Mouse (Mus musculus) heart, adult 11 months (tissue): ENCODE results near the gene Rtn2.

ENCODE experiments used
- DNase-seq: peaks from one replicate; pipeline ENCODE4 v3.0.0; 2022

Rtn2 gene

GRCm38 (mm10) chr7:19302264-19303045 is 20.0 kb downstream of the Rtn2 start:
- no peak for DNase-seq

- no peak for DNase-seq
These were observed 20.6 kb downstream of the Rtn2 start for GRCm38 (mm10) chr7:19303046-19303305.

DNA sequence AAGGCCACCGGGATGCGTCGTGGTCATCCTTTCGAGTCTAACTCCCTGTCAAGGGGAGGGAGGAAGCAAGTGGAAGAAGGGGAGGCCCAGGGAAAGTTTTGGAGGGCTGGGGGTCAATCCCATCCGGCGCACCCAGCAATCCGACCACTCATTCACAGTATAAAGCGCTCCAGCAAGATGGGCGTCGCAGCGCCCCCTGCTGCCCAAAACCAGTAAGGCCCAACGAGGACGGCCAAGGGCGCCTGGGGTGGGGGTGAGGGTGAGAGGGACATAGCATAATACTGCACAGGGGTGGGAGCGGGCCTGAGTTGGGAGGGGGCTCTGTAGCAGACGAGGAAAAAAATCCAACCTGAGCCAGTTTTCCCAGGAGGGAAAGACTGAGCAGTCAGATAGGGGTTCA is 21.3 kb downstream of the Rtn2 start:
- peak; percentile 97 for DNase-seq

DNA sequence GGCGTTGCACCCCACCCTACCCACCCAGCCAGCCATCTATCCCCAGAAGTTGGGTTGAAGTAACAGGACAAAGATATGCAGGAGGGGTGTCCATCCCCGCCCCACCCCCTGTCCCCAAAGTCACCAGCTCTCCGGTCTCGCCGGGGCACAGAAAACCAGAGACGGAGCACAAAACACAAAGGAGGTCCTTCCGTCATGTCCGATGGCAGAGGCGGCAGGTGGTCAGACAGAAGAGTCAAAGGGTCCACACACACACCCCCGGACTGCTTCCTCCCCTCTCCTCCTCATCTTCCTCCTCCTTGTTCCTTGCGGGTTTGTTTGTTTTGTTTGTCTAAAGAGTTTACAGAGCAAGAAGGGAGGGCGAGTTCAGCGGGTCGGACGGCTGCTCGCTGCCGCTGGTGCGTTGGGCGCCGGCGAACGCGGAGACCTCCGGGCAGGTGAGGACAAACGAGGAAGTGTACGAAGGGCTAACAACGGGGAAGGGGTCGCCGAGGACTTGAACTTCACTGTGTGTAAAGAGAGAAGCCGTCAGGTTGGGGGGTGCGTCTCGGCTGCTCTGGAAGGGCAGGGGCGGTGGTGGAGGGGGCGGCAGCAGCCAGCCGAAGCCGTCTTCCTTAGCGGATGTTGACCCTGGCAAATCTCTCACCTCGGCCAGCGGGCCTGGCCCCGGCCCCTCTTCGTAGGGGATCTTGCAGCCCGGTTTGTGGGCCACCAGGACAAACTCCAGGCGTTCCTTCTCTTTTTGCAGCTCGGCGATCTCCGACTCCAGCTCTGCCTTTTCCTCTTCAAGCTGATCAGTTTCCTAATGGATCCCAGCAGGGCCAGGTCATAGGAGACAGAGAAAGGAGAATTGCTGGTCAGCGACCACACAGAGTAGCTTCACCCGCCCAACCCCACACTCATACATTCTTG is 22.3 kb downstream of the Rtn2 start:
- peak; percentile 91 for DNase-seq

- no peak for DNase-seq
These were observed 22.9 kb downstream of the Rtn2 start for GRCm38 (mm10) chr7:19305413-19305735.

- no peak for DNase-seq
These were observed 23.7 kb downstream of the Rtn2 start for GRCm38 (mm10) chr7:19305796-19306765.

- peak; percentile 95 for DNase-seq
These were observed 24.7 kb downstream of the Rtn2 start for GRCm38 (mm10) chr7:19306819-19307738.

DNA sequence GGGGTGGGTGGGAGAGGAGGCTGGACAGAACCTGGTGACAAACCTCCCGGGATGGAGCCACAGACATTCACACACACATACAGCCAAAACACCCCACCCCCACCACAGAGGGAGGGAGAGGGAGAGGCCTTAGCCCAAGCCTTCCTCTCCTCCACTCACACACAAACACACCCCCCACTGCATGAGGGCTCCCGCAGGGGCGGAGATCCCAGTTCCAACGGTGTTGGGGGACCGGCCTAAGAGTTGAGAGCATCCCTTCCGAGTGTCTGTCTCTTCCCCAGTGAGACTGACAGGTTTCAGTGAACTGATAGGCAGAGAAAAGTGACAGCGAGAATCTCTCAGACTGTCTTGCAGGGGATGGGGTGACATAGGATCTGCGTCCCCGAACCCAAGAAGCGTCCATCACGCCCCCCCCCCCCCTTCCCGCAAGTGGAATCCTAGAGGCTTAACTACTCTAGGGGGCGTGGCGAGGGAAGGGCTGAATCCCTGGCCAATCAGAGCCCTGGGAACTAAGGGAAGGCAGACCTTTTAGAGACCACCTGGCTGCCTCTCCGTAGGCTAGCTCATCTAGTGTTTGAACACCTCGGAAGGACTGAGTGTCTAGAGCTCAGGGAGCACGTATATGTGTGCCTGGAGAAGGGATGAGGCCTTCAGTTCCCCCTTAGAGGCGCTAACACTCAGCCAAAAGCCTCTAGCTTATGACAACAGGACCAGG is 25.5 kb downstream of the Rtn2 start:
- peak; percentile 99 for DNase-seq

DNA sequence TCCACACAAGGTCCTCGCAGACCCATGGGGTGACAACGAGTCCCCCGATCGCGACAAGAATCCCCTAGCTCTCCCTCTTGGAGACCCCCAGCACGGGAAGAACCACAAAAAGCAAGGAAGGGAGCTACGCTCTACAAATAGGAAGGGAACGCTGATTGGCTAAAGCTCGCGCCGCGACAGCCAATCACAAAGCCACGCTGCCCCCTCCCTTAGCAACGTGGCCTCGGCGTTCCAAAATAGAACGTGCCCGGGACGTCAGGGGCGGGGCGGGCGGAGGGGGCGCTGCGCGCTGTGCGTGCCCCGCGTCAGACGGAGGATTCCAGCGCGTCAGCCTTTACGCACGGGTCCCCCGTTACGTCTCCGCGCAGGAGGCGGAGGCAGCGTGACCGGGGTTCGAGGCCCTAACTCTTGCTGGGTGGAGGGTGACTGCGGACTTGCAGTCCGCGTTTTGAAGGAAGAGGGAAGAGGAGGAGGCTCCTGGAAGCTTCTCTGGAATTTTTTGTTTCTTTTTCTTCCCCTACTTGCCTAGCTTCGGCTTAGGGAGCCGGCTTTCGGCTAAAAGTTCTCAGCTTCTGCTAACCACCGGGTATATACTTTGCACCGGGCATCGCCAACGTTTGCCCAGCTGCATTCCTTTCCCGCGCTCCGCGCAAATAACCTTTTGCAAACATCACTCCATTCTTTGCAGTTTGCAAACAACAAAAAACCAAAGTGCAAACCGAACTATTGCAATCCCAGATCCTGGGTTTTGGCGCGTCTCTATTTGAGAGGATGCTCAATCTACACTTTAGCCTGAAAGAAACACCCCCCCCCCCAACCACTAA is 26.2 kb downstream of the Rtn2 start:
- DNase-seq = peak; percentile 100

DNA sequence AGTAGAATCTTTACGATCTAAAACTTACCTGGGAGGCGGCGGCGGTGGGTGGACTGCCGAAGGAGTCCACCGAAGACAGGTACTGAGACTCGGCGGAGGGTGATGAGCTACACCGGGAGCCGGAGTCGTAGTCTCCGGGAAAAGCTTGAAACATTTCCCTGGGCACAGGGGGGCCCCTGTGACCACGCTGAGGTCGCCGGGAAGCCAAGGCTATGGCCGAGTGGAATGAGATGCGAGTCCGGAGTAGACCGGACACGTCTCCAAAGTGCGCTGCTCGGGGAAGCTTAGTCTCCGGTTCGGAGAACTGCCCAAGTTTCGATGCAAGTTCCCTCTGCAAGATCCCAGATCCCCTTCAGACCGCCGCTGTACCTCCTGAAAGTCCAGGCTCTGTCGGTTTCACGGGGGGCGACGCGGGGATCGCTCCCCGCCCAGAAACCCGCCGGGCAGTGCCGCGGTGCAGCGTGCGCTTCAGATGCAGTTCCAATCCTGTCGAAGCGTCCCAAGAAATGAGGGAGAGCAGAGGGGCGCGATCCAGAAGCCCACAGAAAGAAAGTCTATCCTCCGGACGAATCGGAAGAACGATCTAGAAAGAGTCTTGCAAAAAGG is 27.0 kb downstream of the Rtn2 start:
- peak; percentile 95 for DNase-seq

GRCm38 (mm10) chr7:19309884-19310641 is 27.6 kb downstream of the Rtn2 start, which contains the start of gene Fosb:
Fosb (minus strand) TSS chr7:19310051.
- peak; percentile 100 for DNase-seq

DNA sequence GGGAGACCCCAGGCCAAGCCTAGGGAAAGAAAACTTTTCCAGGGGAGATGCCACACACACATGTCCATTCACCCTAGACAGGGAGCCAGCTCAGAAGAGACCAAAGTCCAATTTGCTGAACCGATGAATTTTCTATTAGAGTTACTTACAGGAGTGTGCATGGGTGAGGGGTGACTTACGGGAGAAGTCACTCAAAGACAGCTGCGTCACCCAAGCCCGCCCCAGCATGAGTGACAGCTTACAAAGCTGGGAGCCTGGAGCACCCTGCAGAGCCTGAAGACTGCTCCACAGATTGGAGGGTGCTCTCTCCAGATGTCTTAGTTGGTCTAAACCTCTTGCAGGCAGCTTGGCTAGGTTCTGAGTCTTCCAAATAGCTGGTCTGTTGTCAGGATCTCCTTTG is 29.6 kb downstream of the Rtn2 start:
- DNase-seq = no peak

DNA sequence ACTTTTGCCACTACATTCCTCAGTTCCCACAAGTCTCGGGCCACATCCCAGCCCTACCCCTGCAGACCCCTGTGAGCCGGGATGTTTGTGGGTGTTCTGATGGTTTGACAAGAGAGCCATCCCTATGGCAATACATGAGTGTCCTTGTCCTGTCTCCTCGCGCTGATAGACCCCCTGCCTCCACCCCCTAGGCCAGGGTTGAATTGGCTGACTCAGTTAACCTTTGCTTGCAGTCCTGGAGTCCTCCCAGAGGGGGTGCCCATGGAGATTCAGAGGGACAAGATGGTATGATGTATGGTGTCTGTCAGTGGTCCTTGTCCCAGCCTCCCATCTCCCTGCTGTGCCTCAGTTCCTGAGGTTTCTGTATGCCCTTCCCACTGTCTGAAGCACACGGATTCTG is 31.6 kb downstream of the Rtn2 start:
- peak; percentile 90 for DNase-seq

- DNase-seq = peak; percentile 98
These were observed 34.2 kb downstream of the Rtn2 start for GRCm38 (mm10) chr7:19316451-19317161.

GRCm38 (mm10) chr7:19318201-19318600 is 35.8 kb downstream of the Rtn2 start:
- DNase-seq = peak; percentile 92

DNA sequence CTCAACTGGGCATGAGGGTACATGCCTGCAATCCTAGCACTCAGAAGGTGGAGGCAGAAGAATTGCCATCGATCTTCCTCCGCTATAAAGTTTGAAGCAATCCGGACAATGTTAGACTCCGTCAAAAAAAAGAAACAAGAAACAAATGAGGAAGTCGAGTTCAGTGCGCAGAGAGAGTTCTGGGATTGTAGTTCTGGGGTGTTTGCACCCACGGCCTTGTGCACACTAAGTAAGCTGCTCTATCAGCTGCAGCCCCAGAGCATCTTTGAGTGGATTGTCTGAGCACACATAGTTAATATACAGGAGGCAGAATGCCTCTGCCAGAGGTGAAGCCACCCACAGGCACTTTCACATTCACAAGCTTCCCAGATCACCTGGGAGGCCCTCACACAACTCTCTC is 36.3 kb downstream of the Rtn2 start:
- peak; percentile 86 for DNase-seq

DNA sequence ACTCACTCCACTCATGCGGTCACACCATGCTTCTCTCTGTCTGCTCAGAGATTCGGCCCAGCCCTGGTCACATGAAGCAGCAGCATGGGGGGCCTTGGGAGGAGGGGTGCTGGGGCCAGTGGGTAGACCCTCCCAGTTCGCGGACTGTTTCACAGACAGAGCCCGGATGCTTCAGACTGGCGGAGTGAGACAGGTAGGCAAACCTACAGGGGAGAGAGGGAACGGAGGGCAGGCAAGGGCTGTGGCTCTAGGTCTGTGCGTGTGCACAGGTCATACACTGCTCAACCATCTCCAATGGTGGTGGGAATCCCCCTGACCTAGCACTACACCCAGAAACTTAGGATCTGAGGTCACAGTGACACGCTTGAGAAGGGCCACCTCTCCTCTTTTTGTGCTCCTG is 37.0 kb downstream of the Rtn2 start:
- peak; percentile 95 for DNase-seq

DNA sequence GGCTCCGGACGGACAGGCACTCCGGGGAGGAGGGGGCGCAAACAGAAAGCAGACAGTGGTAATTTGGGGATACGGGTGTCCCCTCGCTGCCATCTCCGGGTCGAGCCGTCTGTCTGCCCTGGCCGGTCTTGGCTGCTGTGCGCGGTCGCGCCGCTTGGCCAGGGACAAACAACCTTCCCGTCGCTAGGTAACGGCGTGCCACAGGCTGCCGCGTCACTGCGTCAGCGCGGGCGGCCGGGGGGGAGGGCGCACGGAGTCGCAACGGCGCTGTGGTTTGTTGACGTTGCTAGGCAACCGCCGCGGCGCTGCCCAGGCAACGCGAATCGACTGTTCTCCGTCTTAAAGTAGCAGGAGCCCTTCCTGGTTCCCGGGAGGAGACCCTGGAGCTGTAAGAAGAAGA is 37.5 kb downstream of the Rtn2 start:
- peak; percentile 100 for DNase-seq
